Mouse (Mus musculus) lung, postnatal 36 days (tissue): Measurements from ENCODE around the gene Ehd3.
"Not testable (repeated sequence)": the region's sequence is repeated elsewhere in the genome, so short reads cannot be mapped to it uniquely, and the experiment has no call there.

Experiments used
- DNase-seq: peaks from one replicate; pipeline ENCODE4 v3.0.0; 2022; ENCODE audit warnings: mixed read lengths

Gene Ehd3

DNA sequence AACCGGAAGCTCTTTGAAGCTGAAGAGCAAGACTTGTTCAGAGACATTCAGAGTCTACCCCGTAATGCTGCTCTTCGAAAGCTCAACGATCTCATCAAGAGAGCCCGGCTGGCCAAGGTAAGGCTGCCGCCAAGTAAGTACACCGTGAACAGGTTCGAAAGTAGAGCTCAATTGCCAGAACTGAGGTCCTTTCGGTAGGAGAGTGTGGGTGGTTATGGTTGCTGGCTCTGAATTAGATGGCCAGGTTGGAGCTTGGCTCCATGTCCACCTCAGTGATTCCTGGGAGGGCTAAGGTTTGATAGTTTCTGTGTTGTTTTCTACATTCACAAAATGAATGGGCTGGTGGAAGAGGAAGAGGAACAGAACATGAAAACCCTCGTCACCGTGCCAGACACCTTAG is 23.5 kb downstream of the Ehd3 start:
- no peak for DNase-seq

DNA sequence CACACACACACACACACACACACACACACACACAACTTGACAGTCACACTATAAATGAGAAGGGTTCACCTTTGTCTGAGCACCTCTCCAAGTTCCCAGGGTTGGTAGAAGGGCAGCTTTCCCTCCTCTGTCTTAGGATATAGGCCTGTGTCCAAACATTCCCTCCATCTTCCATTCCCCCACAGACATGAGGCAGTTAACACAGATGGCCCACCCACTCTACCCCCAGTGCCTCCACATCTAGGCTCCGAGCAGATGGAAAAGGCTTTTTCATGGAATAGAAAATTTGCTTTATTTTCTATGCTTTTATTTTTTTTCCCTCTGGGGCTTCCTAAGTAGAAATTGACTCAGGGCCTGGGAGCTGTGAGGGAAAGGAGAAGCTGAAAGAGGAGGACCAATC is 26.6 kb downstream of the Ehd3 start:
- no peak for DNase-seq

- DNase-seq: no peak
These were observed 27.5 kb downstream of the Ehd3 start for GRCm38 (mm10) chr17:73831427-73831826.

- no peak for DNase-seq
These were observed 29.0 kb downstream of the Ehd3 start for GRCm38 (mm10) chr17:73832901-73833300.

- no peak for DNase-seq
These were observed 29.5 kb downstream of the Ehd3 start for GRCm38 (mm10) chr17:73833474-73833873.

DNA sequence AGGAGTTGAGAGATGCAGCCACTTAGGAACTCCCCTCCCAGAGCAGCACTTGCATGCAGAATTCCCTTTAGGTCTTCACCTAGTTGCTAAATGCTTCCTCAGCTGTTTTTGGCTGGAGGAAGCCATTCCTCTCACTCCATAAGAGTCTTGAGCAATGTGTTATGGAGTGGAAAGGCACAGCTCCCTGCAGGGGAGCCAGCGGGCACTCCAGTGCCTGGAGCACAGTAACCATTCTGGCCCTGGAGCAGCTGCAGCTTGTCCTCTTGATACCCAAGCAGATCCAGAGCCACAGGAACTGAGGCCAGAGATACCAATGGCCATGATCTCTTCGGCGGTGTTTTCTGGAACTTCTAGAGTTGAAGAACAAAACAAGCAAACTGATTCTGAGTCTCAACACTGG is 32.7 kb downstream of the Ehd3 start:
- DNase-seq: peak; percentile 46

DNA sequence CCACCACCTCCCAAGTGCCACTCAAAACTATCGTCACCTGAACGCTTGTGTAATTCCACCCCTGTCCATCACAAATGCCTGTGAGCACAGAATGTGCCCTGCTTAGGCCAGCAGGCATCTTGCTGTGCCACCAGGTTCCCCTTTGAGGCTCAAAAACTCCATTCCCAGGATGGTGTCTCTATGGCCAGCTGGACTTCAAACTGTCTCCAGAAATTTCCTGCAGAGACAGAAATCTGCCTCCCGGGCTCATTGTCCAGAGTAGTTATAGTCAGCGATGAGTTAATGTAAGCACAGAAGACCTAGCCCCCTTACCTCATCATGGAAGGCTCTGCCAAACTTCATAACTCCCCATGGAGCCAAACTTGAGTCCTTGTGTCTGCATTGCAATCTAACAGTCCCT is 33.3 kb downstream of the Ehd3 start:
- DNase-seq: no peak

DNA sequence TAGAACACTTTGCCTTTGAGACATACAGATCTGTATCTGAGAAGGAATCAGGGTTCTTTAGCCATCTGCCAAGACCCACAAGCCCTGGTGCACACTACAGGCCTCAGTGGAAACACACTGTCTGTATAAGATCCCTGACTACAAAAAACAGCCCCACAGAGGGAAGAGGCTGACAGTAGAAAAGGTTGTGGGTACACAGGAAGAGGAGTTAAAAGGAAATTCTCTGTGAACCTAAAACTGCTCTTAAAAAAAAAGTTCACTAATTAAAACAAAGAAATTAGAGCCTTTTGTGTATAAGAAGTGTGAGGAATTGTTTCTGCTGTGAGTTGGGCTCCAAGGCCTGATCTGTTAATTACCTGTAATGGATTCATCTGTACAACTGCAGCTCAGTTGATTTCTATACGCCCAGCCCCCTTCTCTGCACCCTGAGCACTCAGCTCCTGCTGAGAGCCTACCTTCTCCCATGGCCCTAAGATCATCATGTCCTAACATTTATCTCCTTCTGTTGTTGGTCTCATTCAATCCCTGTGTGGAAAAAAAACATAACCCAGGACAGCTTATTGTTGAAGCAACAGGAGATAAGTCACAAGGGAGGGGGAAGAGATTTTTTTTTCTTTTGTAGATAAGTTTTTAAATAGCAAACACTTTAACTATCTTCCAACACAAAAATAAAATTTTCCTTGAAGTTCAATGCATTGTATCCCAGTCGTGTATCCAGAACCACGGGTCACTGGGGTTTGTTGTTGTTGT is 35.3 kb downstream of the Ehd3 start:
- no peak for DNase-seq

DNA sequence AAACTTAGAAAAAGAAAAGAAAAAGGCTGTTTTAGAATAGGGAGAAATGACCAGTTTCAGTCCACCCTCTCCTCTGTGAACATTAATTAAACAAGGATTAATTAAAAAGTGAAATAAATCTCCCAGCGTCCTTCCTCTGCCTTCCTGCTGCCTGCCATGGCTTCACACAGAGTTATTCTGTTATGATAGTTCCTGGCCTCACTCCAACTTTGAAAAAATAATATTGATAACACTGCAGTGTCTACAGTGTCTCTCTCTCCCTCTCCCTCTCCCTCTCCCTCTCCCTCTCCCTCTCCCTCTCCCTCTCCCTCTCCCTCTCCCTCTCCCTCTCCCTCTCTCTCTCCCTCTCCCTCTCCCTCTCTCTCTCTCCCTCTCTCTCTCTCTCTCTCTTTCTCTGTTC is 35.9 kb downstream of the Ehd3 start:
- DNase-seq: not testable (repeated sequence)

- DNase-seq: no peak
These were observed 39.0 kb downstream of the Ehd3 start for GRCm38 (mm10) chr17:73842963-73843362.

DNA sequence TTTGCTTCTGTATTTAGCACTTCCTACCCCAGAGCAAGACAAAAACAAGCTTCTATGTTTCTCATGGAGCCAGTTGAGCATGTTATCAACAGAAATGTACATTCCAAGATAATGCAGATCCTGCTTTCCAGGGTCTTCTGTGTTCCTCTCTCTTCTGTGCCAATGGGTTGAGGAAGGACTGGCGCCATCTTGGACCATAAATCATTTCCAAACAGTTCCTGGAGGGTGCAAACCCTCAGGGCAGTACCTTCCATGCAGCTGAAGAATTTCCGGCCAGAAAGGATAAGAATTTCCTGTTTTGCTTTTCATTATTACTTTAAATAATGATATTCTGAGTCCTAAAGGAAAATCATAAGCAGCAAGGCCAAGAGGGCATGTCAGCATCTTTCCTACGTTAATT is 41.7 kb downstream of the Ehd3 start:
- DNase-seq: no peak

DNA sequence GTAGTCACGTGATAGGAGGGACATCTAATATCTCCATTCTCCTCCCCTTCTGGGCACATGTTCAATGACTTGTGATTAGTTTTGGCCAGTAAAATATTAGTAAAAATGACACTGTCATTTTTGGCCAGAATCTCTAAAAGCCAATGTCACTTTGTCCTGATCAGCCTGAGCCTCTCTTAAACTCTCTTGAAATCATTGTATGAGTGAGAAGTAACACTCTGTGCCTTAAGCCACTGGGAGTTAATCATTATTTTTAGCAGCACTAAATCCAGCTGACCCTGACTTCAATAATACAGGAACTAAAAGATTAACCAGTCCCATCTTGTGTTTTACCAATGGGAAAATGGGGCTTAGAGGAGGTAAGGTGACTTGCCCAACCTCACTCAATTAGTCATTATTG is 43.5 kb downstream of the Ehd3 start:
- no peak for DNase-seq

- DNase-seq: no peak
These were observed 49.1 kb downstream of the Ehd3 start for GRCm38 (mm10) chr17:73853041-73853440.

DNA sequence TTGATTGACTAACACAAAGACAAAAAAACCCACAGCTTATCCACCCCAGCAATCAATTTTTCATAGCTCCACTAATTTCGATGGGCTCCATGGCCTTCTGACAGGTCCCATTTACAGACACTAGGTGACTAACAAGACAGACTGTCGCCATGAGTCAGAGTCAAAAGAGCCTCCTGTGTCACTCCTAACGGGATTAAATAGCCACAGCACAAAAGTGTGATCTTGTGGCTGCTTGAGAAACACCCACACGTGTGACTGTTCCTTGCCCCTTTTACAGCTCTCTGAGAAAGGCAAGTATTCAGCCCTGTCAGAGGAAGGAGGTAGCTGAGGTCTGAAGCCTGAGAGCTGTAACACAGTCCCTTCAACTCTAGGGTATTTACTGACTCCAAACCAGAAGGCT is 49.8 kb downstream of the Ehd3 start:
- DNase-seq: no peak

- DNase-seq: no peak
These were observed 65.2 kb downstream of the Ehd3 start for GRCm38 (mm10) chr17:73869008-73869685.

DNA sequence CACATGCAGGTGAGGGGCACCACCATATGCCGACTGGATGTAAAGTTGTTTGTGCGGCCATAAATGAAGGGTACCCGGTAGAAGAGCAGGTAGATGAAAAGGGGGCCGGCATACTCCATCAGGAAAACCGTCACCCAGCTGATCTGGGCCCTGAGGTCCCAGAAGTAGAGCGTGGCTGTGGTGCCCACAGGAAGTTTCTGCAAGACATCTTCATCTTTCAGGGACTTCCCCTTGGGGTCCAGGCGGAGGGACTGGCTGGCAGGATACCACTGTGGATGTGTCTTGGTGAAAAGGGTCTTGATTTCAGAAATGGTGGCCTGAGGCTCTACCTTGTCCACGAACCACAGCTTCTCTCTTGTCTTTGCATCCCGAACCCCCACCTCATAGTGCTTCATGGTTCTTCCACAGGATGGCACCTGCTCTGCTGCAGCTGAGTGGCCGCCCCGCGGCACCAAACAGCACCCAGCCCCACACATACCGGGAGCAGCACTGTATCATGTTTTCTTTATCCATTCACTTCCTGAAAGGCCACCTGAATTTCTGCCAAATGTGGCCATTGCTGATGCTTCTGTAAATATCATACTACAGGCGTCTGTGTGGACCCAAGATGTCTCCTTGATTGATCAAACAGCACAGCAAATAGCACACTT is 67.1 kb downstream of the Ehd3 start:
- DNase-seq: no peak

- no peak for DNase-seq
These were observed 71.3 kb downstream of the Ehd3 start for GRCm38 (mm10) chr17:73875268-73875667.

- no peak for DNase-seq
These were observed 71.7 kb downstream of the Ehd3 start for GRCm38 (mm10) chr17:73875674-73876073.

DNA sequence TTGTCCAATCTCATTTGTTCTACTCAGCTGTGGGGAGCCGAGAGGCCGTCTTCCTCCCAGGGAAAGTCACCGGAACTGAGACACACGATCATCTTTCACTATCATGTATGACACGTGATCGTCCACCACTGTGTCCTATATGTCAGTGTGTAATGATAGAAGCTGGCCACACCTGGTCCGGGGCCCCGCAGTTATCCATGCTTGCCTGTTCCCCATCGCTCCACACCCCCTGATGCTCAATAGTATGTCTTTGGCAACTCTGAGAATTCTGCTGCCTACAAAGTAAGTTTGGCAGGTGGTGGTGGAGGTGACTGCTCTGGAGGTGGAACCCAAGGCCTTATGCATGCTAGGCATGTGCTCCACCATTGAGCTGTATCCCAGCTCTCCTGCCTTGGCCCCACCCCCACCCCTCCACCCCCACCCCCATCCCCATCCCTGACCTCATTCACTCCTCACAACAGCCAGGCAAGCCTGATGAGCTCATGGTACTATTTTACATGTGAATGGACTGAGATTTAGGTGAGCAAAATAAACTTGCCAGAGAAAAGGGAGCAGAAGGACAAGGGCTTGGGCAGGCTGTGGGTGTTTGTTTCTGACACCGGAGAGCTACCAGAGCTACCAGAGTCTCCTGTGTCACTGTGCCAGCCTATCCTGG is 75.5 kb downstream of the Ehd3 start:
- DNase-seq: no peak

DNA sequence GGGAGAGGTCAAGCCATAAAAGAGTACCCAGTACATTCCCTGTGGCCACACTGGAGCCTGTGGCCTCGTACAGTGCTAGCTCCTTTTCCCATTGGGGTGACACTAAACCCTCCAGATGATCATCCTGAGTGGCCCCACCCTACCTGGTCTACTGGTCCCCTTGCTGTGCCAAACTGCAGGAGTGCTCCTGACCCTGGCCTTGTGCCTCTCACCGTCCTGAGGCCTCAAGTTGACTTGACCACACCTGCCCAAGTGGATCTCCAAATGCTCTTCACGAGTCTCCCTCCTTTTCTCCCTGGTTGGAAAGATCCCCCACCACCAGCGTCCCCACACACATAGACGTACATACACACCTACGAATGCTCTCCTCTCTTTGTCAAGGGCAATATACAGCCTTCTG is 76.4 kb downstream of the Ehd3 start:
- no peak for DNase-seq

DNA sequence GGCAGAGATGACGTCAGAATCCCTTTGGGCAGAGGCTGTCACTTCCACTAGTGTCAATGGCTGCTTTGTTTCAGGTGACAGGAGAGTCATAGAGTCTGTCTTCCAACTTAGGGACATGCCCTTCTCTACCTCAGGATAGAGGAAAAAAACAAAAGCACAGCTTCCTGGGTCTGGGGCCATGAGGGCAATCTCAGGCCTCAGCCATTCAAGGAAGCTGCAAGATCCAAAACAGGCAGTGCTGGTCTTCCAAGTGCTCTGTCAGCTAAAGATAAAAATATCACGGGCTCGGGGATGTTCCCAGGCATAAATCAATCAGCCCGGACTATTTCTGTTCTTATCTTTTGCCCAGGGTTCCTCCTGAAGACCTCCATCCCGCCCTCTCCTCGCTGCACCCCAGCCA is 77.4 kb downstream of the Ehd3 start:
- DNase-seq: no peak
